Mouse (Mus musculus) ES-Bruce4 (cell line): ENCODE data around the gene Slc9a5. TPM values are rescaled to one million over a fixed set of nuclear protein-coding genes. Genes with fewer than 3 reads are reported as not detected.

Experiments used
- H3K27ac ChIP-seq: 2 replicates; pipeline ENCODE4 v1.5.1; 2012; ENCODE audit warnings: low read length, inconsistent platforms; ENCODE audit not compliant: insufficient read depth
- H3K27me3 ChIP-seq: 2 replicates; pipeline ENCODE4 v1.6.1; 2012; ENCODE audit warnings: mild to moderate bottlenecking, low read length, inconsistent platforms; ENCODE audit not compliant: control insufficient read depth, poor library complexity, insufficient read depth, severe bottlenecking
- H3K36me3 ChIP-seq: 2 replicates; pipeline ENCODE4 v1.6.1; 2012; ENCODE audit warnings: inconsistent platforms, mild to moderate bottlenecking, low read length, moderate library complexity; ENCODE audit not compliant: control insufficient read depth, poor library complexity, insufficient read depth, severe bottlenecking
- H3K4me1 ChIP-seq: one replicate; pipeline ENCODE4 v1.8.1; 2011; ENCODE audit warnings: low read length; ENCODE audit not compliant: control insufficient read depth, insufficient read depth
- H3K4me3 ChIP-seq: 2 replicates; pipeline ENCODE4 v1.5.1; 2011; ENCODE audit warnings: low read depth, mild to moderate bottlenecking, low read length
- H3K9ac ChIP-seq: 2 replicates; pipeline ENCODE4 v1.6.1; 2012; ENCODE audit warnings: low read depth, mild to moderate bottlenecking, inconsistent platforms; ENCODE audit not compliant: poor library complexity, severe bottlenecking
- H3K9me3 ChIP-seq: replicated peaks from 2 replicates; pipeline ENCODE4 v1.6.1; 2012; ENCODE audit warnings: mild to moderate bottlenecking, low read length, inconsistent platforms; ENCODE audit not compliant: control insufficient read depth, poor library complexity, insufficient read depth, severe bottlenecking
- CTCF ChIP-seq: IDR thresholded peaks from one replicate; pipeline ENCODE4 v1.8.1; 2011; ENCODE audit warnings: low read depth, low read length
- EP300 ChIP-seq: IDR thresholded peaks from 2 replicates; pipeline ENCODE4 v1.6.1; 2011; ENCODE audit warnings: low read depth, low read length; ENCODE audit not compliant: insufficient read depth
- POLR2A ChIP-seq: IDR thresholded peaks from one replicate; pipeline ENCODE4 v1.8.1; 2011; ENCODE audit warnings: low read length; ENCODE audit not compliant: insufficient read depth
- polyA plus RNA-seq: library from polyadenylated mRNA; stranded (reverse); fragments of >200 nt; gene quantifications from 2 replicates; pipeline ENCODE4 v1.2.4, GENCODE M21; 2011; ENCODE audit warnings: low read depth; ENCODE audit not compliant: missing spikeins, insufficient read depth, insufficient read length

Slc9a5 gene
- polyA plus RNA-seq, 1 experiment, result 14.7 TPM

DNA sequence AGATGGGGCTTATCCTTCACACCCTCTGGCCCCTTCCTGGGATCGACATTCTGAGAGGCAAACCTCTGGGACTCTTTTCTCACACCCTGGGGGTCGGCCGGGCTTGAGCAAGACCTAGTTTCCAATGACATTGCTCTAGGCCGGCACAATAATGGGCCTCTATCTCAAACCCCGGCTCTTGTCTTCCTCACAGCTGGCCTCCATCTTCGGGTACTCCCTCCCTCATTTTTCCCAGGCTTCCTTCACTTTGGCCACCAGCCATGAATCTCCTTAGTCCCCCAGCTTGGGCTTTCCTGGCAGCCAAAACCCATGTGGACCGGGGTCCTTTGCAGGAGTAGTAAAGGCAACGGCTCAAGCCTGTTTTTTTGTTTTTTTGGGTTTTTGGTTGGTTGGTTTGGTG lies 7.2 kb upstream of the Slc9a5 start:
- no peaks in the 10 kb centered on the region for H3K27me3 ChIP-seq
- no peak overlapping the region for H3K4me3 ChIP-seq
- no peak overlapping the region for H3K9ac ChIP-seq
- TF ChIP-seq POLR2A (no peak), CTCF (no peak), EP300 (no peak)
- no peaks in the 10 kb centered on the region for H3K9me3 ChIP-seq
- no peaks in the 10 kb centered on the region; the same call in 1 of the 2 replicates for H3K36me3 ChIP-seq
- no peak overlapping the region for H3K27ac ChIP-seq
- peaks cover 8% of the 10 kb centered on the region for H3K4me1 ChIP-seq

DNA sequence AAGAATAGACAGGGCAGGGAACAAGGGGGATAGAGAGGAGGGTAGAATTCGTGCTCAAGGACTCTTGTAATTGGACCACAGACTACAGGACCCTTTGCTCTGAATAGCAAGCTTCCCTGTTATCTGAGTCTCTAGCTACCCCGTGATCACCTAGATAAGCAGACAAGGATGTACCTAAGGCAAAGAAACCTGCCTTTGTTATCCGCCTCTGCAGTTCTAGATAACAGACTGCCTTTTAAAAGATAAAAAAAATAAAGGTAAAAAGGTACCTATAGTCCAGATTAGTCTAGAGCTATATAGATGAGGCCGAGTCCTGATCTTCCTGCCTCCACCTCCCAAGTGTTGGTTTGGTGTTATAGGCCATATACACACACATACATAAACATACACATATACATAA lies 5.9 kb upstream of the Slc9a5 start:
- H3K9me3 ChIP-seq, result no peaks in the 10 kb centered on the region
- TF ChIP-seq CTCF, result no peak
- TF ChIP-seq POLR2A, result no peak
- no peak for TF ChIP-seq EP300
- H3K4me1 ChIP-seq, result peaks cover 6% of the 10 kb centered on the region
- no peak overlapping the region for H3K9ac ChIP-seq
- no peak overlapping the region for H3K27ac ChIP-seq
- H3K4me3 ChIP-seq, result no peak overlapping the region
- H3K27me3 ChIP-seq, result no peaks in the 10 kb centered on the region
- no peaks in the 10 kb centered on the region; the same call in 1 of the 2 replicates for H3K36me3 ChIP-seq

DNA sequence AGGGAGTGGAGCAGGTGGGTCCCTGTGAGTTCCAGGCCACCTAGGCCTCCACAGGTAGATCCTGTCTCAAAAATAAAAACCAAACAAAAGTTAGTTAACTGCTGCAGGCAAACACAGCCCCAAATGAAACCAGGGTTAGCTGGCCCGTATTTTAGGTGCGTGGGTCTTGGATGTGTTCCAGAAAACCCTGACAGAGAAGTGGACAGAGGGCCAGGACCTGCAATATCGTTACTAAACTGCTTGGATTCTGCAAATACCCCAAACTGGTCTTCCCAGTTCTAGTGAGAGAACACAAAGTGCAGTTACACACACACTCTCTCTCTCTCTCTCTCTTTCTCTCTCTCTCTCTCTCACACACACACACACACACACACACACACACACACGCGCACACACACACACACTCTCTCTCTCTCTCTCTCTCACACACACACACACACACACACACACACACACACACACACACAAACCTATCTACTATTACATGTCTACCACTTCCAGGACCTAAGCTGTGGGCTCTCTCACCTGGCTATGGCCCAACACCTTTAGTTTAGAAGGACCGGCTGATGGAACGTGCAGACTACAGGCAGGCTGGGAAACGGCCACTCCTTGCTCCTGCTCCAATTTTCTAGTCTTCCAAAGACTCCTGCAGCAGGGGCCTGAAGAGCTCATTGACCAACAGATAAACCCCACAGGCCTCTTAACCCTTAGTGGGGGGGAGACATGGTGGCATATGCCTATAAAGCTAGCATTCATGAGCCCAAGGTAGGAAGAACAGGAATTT lies 4.7 kb upstream of the Slc9a5 start:
- Histone ChIP-seq H3K27me3 (no peaks in the 10 kb centered on the region), H3K4me1 (peaks cover 6% of the 10 kb centered on the region), H3K4me3 (no peak overlapping the region), H3K27ac (no peak overlapping the region; the same call in 1 of the 2 replicates), H3K36me3 (no peaks in the 10 kb centered on the region), H3K9me3 (no peaks in the 10 kb centered on the region), H3K9ac (no peak overlapping the region)
- TF ChIP-seq EP300 (no peak), CTCF (no peak), POLR2A (no peak)

DNA sequence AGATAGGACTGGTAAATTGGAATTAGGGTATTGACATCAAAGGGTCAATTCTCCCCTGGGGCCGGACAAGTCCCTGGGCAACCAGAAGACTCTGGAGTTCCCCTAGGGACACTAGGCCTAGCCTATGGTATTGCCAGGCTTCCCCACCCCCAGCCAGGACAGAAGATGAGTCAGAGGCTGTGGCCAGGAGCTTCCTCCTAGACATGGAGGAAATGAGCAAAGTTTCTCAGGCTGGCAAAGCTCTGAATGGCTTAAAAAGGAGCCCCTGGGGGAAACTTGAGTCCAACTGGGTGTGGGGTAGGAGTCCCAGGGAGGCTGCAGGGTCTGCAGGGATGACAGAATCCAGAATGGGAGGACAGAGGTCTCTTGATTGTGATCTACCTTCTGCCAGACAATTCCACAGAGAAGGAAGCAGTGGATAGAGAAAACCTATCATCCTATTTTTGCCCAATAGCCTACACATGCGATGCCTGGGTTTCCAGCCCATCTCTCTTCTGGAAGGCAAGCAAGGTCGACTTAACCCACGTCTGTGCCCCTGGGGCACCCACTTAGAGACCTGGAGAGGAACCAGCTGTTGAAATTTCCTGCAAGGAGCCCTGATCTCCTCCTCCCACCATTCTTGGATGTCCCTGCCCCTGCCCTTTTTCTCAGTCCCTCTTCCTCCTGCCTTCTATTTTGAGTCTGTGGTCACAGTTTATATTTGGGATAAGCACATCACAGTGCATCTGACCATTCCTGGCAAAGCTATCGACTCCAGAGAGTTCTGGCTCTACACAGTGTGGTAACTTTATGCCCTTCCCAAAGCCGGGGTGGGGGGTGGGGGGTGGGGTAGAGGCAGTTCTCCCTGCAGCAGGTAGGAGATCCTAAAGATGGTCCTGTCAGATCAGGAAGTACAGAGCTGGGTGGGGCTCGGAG lies 3.3 kb upstream of the Slc9a5 start:
- 0 out of 2 replicates have a peak, but pooled peaks cover 3% of the 10 kb centered on the region for H3K27me3 ChIP-seq
- no peaks in the 10 kb centered on the region for H3K36me3 ChIP-seq
- H3K4me1 ChIP-seq, result peaks cover 5% of the 10 kb centered on the region
- no peak for TF ChIP-seq POLR2A
- TF ChIP-seq EP300, result no peak
- TF ChIP-seq CTCF, result no peak
- no peak overlapping the region; the same call in 1 of the 2 replicates for H3K27ac ChIP-seq
- H3K9me3 ChIP-seq, result no peaks in the 10 kb centered on the region
- H3K9ac ChIP-seq, result no peak overlapping the region
- H3K4me3 ChIP-seq, result no peak overlapping the region

DNA sequence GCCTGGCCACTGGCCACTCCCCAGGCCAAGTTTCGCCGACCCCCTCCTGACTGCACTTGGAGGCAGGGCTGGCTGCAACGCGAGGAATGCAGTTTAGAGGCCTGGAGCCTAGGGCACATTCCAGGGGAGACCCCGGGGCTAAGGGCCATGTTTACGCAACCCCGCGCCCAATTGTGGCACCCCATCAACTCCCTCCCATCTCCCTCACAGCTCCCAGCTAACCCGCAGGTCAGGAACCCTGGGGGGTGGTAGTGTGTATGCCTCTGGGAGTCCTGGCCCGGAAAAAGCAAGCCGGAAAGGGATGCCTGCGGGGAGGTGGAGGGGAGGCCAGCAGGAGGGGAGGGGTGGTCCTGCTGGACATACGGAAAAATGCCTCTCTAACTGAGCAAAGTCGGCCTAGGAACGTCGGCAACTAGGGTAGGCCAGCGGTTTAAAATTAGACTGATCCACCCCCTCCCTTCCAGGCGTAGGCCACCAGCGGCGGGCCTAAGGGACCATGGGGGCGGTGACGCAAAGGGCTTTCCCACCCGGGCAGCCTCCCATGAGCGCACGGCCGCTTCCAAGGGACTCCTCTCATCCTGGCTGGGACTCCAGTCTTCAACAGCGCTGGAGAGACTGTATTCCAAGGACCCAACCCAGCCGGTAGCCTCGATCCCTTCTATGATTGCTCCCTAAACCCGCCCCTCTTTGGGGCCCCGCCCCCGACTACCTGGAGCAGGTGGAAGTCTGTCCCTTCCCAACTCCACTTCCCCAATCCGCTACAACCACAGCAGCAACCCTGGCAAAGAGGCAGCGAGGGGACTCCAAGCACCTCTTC lies 1.8 kb upstream of the Slc9a5 start:
- H3K36me3 ChIP-seq, result no peaks in the 10 kb centered on the region
- H3K27ac ChIP-seq, result peak overlapping the region; percentile 22
- peak overlapping the region; percentile 88 for H3K4me3 ChIP-seq
- TF ChIP-seq CTCF (no peak), EP300 (peak; percentile 70), POLR2A (no peak)
- 0 out of 2 replicates have a peak, but pooled peaks cover 3% of the 10 kb centered on the region for H3K27me3 ChIP-seq
- H3K9me3 ChIP-seq, result no peaks in the 10 kb centered on the region
- H3K4me1 ChIP-seq, result peaks cover 3% of the 10 kb centered on the region
- H3K9ac ChIP-seq, result peak overlapping the region; percentile 81
